Mouse (Mus musculus) liver, adult 2 months (tissue): ENCODE measurements at regions not wholly inside any gene's neighbourhood (a gene's known extent, or its start where the extent isn't known, plus 50 kb on each side); places are given as distances from the start of the nearest gene placed in this dataset.

Experiments used
- CTCF ChIP-seq: fragments of 200-500 bp; IDR thresholded peaks from 2 replicates; pipeline ENCODE4 v1.5.1; 2011; ENCODE audit warnings: low read depth, low read length, control low read depth
- POLR2A ChIP-seq: fragments of 200-500 bp; IDR thresholded peaks from 2 replicates; pipeline ENCODE4 v1.6.1; 2011; ENCODE audit warnings: low read length, control low read depth; ENCODE audit not compliant: insufficient read depth; ENCODE audit errors: extremely low read depth

GRCm38 (mm10) chr12:113426636-113427035 is 62.7 kb upstream of the Adam6b start:
- TF ChIP-seq CTCF (no peak), POLR2A (no peak)
